Mouse (Mus musculus) brain, embryonic 14.5 days (tissue): ENCODE measurements at regions not wholly inside any gene's neighbourhood (a gene's known extent, or its start where the extent isn't known, plus 50 kb on each side); places are given as distances from the start of the nearest gene placed in this dataset.

Experiments used
- CTCF ChIP-seq: fragments of 200-500 bp; IDR thresholded peaks from 2 replicates; pipeline ENCODE4 v1.5.1; 2012; ENCODE audit warnings: inconsistent platforms, mild to moderate bottlenecking, moderate library complexity, borderline replicate concordance; ENCODE audit not compliant: insufficient read depth, insufficient read length; ENCODE audit errors: extremely low read depth
- POLR2A ChIP-seq: fragments of 200-500 bp; IDR thresholded peaks from 2 replicates; pipeline ENCODE4 v1.6.1; 2012; ENCODE audit warnings: mild to moderate bottlenecking, inconsistent platforms, borderline replicate concordance; ENCODE audit not compliant: poor library complexity, insufficient read depth, insufficient read length, severe bottlenecking; ENCODE audit errors: extremely low read depth

- TF ChIP-seq POLR2A (no peak), CTCF (no peak)
These were observed 240.1 kb upstream of the Pdgfd start for GRCm38 (mm10) chr9:5928166-5928850.
